Mouse (Mus musculus): ENCODE results near the gene Zfp69. TPM values are rescaled to one million over a fixed set of nuclear protein-coding genes. Genes with fewer than 3 reads are reported as not detected.

The Zfp69 gene
- polyA plus RNA-seq, 1 experiment = not detected

DNA sequence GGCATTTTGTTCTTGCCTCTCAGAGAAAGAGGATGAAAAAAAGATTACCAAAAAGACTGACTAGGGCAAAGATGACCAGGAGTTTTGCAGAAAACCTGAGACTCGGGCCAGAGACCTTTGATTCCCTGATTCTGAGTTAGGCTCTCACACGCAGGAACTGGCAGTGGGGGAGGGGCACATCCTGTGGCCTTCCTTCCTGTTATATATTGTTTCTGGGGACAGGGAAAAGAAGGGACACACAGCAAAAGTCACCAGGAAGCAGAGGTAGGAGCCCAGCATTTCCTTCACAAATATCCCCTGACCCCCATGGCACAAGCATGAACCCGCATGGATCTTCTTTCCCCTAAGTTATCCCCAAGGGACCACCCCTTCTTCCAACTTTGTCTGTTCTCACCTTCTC, 2.6 kb downstream of the Zfp69 start:
- TF ChIP-seq CTCF (IDR thresholded peaks at IDR 0.05; ENCODE audit: insufficient read depth, low read depth, low read length) = no peak
- TF ChIP-seq POLR2A (IDR thresholded peaks at IDR 0.05; ENCODE audit: insufficient read depth, low read depth, low read length) = no peak
- Histone ChIP-seq H3K27ac (ENCODE audit: insufficient read depth, low read depth, low read length) (no peak overlapping the region), H3K4me3 (ENCODE audit: insufficient read depth, low read depth, low read length) (no peak overlapping the region), H3K4me1 (ENCODE audit: control insufficient read depth, insufficient read depth, low read length) (no peaks in the 10 kb centered on the region)
- WGBS = 85% methylated on average over 3 of the region's 3 CpGs

DNA sequence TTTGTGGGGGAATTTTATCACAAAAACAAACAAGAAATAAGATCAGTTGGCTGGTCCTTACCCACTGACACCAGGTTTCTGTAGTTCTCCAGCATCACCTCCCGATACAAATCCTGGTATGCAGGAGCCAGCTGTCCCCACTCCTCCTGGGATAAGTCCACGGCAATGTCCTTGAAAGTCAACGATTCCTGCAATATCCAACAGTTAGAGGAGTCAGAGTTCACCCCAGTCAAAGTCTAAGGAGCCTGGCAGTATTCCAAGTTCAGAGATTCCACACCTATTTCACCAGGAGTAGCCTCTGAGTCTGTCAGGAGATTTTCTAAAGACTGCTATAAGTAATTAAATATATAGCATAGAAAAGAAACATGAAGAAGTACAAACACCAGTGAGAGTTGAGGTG, 16.5 kb downstream of the Zfp69 start:
- 95% methylated on average over 3 of the region's 3 CpGs for WGBS

DNA sequence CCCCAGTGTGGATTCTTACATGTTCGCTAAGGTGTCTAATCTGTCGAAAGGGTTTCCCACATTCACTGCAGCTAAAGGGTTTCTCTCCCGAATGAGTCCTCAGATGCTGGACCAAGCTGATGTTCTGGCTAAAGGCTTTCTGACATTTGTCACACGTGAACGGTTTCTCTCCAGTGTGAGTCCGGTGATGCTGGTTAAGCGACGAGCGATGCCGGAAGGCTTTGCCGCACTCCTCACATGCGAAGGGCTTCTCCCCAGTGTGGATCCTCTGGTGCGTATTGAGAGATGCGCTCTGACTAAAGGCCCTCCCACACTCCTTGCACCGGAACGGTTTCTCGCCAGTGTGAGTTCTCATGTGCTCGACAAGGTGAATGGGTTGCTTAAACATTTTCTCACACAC, 20.8 kb downstream of the Zfp69 start:
- TF ChIP-seq POLR2A (IDR thresholded peaks at IDR 0.05; ENCODE audit: insufficient read depth, low read depth, low read length) = no peak
- 96% methylated on average over 18 of the region's 18 CpGs for WGBS
- Histone ChIP-seq H3K4me1 (ENCODE audit: control insufficient read depth, insufficient read depth, low read length) (no peaks in the 10 kb centered on the region), H3K27ac (ENCODE audit: insufficient read depth, low read depth, low read length) (no peak overlapping the region), H3K4me3 (ENCODE audit: insufficient read depth, low read depth, low read length) (no peak overlapping the region)

More for the DNA sequence above, 16.5 kb downstream of the Zfp69 start:
- TF ChIP-seq POLR2A (IDR thresholded peaks at IDR 0.05; ENCODE audit: insufficient read depth, low read depth, low read length) = no peak
- TF ChIP-seq CTCF (IDR thresholded peaks at IDR 0.05; ENCODE audit: insufficient read depth, low read depth, low read length) = no peak
- Histone ChIP-seq H3K4me1 (ENCODE audit: control insufficient read depth, insufficient read depth, low read length) (no peaks in the 10 kb centered on the region), H3K4me3 (ENCODE audit: insufficient read depth, low read depth, low read length) (no peak overlapping the region), H3K27ac (ENCODE audit: insufficient read depth, low read depth, low read length) (no peak overlapping the region)

DNA sequence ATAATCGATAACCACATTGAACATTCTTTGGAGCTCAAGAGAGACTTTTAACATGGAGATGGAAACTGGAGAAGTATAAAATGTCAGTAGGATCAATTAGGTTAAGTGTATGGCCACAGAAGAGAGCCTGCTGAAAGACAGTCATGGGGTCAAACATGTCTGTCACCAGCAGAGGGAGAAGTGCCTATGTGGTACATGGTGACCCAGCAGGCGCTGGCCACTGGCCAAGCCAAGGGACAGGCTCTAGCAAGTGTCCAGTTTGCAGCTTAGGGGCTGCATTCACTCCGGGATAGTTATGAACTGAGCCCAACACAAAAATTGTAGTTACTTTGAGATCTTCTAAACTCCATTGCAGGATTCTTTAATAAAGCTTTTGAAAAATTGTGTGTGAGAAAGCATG, 22.8 kb downstream of the Zfp69 start:
- no peak overlapping the region for H3K4me3 ChIP-seq (ENCODE audit: insufficient read depth, low read depth, low read length)
- no peak for TF ChIP-seq POLR2A (IDR thresholded peaks at IDR 0.05; ENCODE audit: insufficient read depth, low read depth, low read length)
- no peak for TF ChIP-seq CTCF (IDR thresholded peaks at IDR 0.05; ENCODE audit: insufficient read depth, low read depth, low read length)
- WGBS = 75% methylated on average over 3 of the region's 3 CpGs
- no peak overlapping the region for H3K27ac ChIP-seq (ENCODE audit: insufficient read depth, low read depth, low read length)
- H3K4me1 ChIP-seq (ENCODE audit: control insufficient read depth, insufficient read depth, low read length) = no peaks in the 10 kb centered on the region

- TF ChIP-seq CTCF (IDR thresholded peaks at IDR 0.05; ENCODE audit: insufficient read depth, low read depth, low read length) = no peak
- no peak for TF ChIP-seq POLR2A (IDR thresholded peaks at IDR 0.05; ENCODE audit: insufficient read depth, low read depth, low read length)
- no peaks in the 10 kb centered on the region for H3K4me1 ChIP-seq (ENCODE audit: control insufficient read depth, insufficient read depth, low read length)
- 0 out of 2 replicates have a peak overlapping the region, but pooled peaks have one; percentile 62 for H3K4me3 ChIP-seq (ENCODE audit: insufficient read depth, low read depth, low read length)
- peak overlapping the region; percentile 89 for H3K27ac ChIP-seq (ENCODE audit: insufficient read depth, low read depth, low read length)
- WGBS = 11% methylated on average over 3 of the region's 3 CpGs
These were observed 26.1 kb downstream of the Zfp69 start for GRCm38 (mm10) chr4:120925386-120925785.

GRCm38 (mm10) chr4:120924554-120925299, 26.8 kb downstream of the Zfp69 start, which contains the start of gene Exo5:
Gene Exo5 (minus strand): TSS chr4:120925017.
- WGBS = under 1% methylated on average over 33 of the region's 33 CpGs
- Histone ChIP-seq H3K27ac (ENCODE audit: insufficient read depth, low read depth, low read length) (peak within 1 kb of the TSS; percentile 89), H3K4me1 (ENCODE audit: control insufficient read depth, insufficient read depth, low read length) (no peaks in the 10 kb centered on the region), H3K4me3 (ENCODE audit: insufficient read depth, low read depth, low read length) (peak within 1 kb of the TSS; percentile 62)
- TF ChIP-seq POLR2A (IDR thresholded peaks at IDR 0.05; ENCODE audit: insufficient read depth, low read depth, low read length) = peak; percentile 86
- TF ChIP-seq CTCF (IDR thresholded peaks at IDR 0.05; ENCODE audit: insufficient read depth, low read depth, low read length) = no peak

DNA sequence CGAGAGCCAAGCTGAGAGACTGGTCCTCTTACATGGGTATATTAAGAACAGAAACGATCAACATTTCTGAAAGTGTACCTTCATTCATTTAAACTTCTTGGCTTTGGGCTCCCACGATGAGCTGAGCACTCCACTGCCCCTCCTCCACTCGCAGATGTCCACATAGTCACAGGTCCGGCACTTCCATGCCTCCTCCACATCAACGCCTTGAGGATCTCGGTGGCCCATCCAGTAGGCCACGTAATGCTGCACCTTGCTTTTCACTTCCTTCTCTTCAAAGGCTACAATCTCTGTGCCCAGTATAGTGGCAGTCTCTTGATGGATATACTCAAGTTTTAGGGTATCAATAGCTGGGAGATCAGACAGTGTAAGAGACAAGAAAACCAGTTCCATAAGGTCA, 30.0 kb downstream of the Zfp69 start:
- Histone ChIP-seq H3K27ac (ENCODE audit: insufficient read depth, low read depth, low read length) (no peak overlapping the region), H3K4me1 (ENCODE audit: control insufficient read depth, insufficient read depth, low read length) (no peaks in the 10 kb centered on the region), H3K4me3 (ENCODE audit: insufficient read depth, low read depth, low read length) (no peak overlapping the region)
- TF ChIP-seq POLR2A (IDR thresholded peaks at IDR 0.05; ENCODE audit: insufficient read depth, low read depth, low read length) = no peak
- no peak for TF ChIP-seq CTCF (IDR thresholded peaks at IDR 0.05; ENCODE audit: insufficient read depth, low read depth, low read length)
- 97% methylated on average over 8 of the region's 8 CpGs for WGBS

- WGBS = 80% methylated on average over 4 of the region's 4 CpGs
- Histone ChIP-seq H3K27ac (ENCODE audit: insufficient read depth, low read depth, low read length) (no peak overlapping the region), H3K4me3 (ENCODE audit: insufficient read depth, low read depth, low read length) (no peak overlapping the region), H3K4me1 (ENCODE audit: control insufficient read depth, insufficient read depth, low read length) (no peaks in the 10 kb centered on the region)
- TF ChIP-seq CTCF (IDR thresholded peaks at IDR 0.05; ENCODE audit: insufficient read depth, low read depth, low read length) (no peak), POLR2A (IDR thresholded peaks at IDR 0.05; ENCODE audit: insufficient read depth, low read depth, low read length) (no peak)
These were observed 37.0 kb downstream of the Zfp69 start for GRCm38 (mm10) chr4:120914501-120914900.

GRCm38 (mm10) chr4:120913861-120914260, 37.6 kb downstream of the Zfp69 start:
- WGBS = 91% methylated on average over 1 of the region's 1 CpGs

More at GRCm38 (mm10) chr4:120913861-120914260, 37.6 kb downstream of the Zfp69 start:
- Histone ChIP-seq H3K4me3 (ENCODE audit: insufficient read depth, low read depth, low read length) (no peak overlapping the region), H3K4me1 (ENCODE audit: control insufficient read depth, insufficient read depth, low read length) (no peaks in the 10 kb centered on the region), H3K27ac (ENCODE audit: insufficient read depth, low read depth, low read length) (no peak overlapping the region)
- TF ChIP-seq POLR2A (IDR thresholded peaks at IDR 0.05; ENCODE audit: insufficient read depth, low read depth, low read length) (no peak), CTCF (IDR thresholded peaks at IDR 0.05; ENCODE audit: insufficient read depth, low read depth, low read length) (no peak)
